Comparison of ENCODE assay signal across 26 mouse cellular contexts in genomic region chr9:79910166-79910565, GRCm38 (mm10).
"Had no signal": no experiment of that assay in that cellular context is flagged by ENCODE, and none has a peak within 500 bp of the region (broad histone marks: within the 10 kb centered on the region; RNA-seq: fewer than 3 reads in every experiment).

No protein-coding gene starts in this region.

- H3K4me1 ChIP-seq: embryonic facial prominence, embryonic 10.5 days; embryonic facial prominence, embryonic 12.5 days; embryonic facial prominence, embryonic 13.5 days; embryonic facial prominence, embryonic 15.5 days; forebrain, embryonic 15.5 days had no signal

- H3K4me3 ChIP-seq: embryonic facial prominence, embryonic 10.5 days; embryonic facial prominence, embryonic 12.5 days; embryonic facial prominence, embryonic 13.5 days; embryonic facial prominence, embryonic 15.5 days; erythroblast, embryonic 14.5 days; forebrain, embryonic 10.5 days; forebrain, embryonic 12.5 days; forebrain, embryonic 13.5 days; forebrain, embryonic 15.5 days; gastrocnemius, adult 2 months; heart, adult 2 months had no signal

- H3K27ac ChIP-seq: embryonic facial prominence, embryonic 10.5 days; embryonic facial prominence, embryonic 12.5 days; embryonic facial prominence, embryonic 13.5 days; embryonic facial prominence, embryonic 15.5 days; forebrain, embryonic 10.5 days; forebrain, embryonic 12.5 days; forebrain, embryonic 13.5 days; forebrain, embryonic 15.5 days; gastrocnemius, adult 2 months; heart, adult 2 months had no signal

- DNase-seq: cerebellum, adult 2 months; cerebellum, adult 8-10 months; cerebellum, adult 9-10 months; cerebellum, adult 9-11 months; cerebellum, postnatal 10 days; cerebellum, postnatal 14 days; cerebellum, postnatal 25 days; cerebellum, postnatal 36 days; embryo, embryonic 11 days; forebrain, postnatal 0 days; gastrocnemius, adult 2 months; gastrocnemius, postnatal 10 days; gastrocnemius, postnatal 14 days; gastrocnemius, postnatal 25 days; gastrocnemius, postnatal 36 days; heart, adult 18-20 months; heart, adult 2 months had no signal

- H3K36me3 ChIP-seq: embryonic facial prominence, embryonic 10.5 days; embryonic facial prominence, embryonic 12.5 days; embryonic facial prominence, embryonic 13.5 days; embryonic facial prominence, embryonic 15.5 days; forebrain, embryonic 10.5 days; forebrain, embryonic 12.5 days; forebrain, embryonic 15.5 days had no signal

- H3K9me3 ChIP-seq: embryonic facial prominence, embryonic 10.5 days; embryonic facial prominence, embryonic 12.5 days; embryonic facial prominence, embryonic 13.5 days; embryonic facial prominence, embryonic 15.5 days; forebrain, embryonic 10.5 days; forebrain, embryonic 12.5 days; forebrain, embryonic 13.5 days; forebrain, embryonic 15.5 days had no signal

- H3K27me3 ChIP-seq: embryonic facial prominence, embryonic 12.5 days; embryonic facial prominence, embryonic 13.5 days; embryonic facial prominence, embryonic 15.5 days; forebrain, embryonic 12.5 days; forebrain, embryonic 13.5 days; forebrain, embryonic 15.5 days had no signal
